Mouse (Mus musculus): ENCODE measurements at regions not wholly inside any gene's neighbourhood (a gene's known extent, or its start where the extent isn't known, plus 50 kb on each side); places are given as distances from the start of the nearest gene placed in this dataset.

GRCm38 (mm10) chr8:113516176-113516575 lies 119.2 kb upstream of the Mon1b start:
- TF ChIP-seq CTCF (IDR thresholded peaks at IDR 0.05; ENCODE audit: insufficient read depth, low read length) = no peak
- WGBS = 77% methylated on average over 7 of the region's 7 CpGs

GRCm38 (mm10) chr8:113517912-113518311 lies 117.5 kb upstream of the Mon1b start:
- H3K4me3 ChIP-seq (replicated peaks; ENCODE audit: extremely low read depth, low read depth, low read length) = no peak overlapping the region
- TF ChIP-seq CTCF (IDR thresholded peaks at IDR 0.05; ENCODE audit: insufficient read depth, low read length) = no peak
- TF ChIP-seq POLR2A (IDR thresholded peaks at IDR 0.05; ENCODE audit: borderline replicate concordance, extremely low read depth, low read depth, low read length) = no peak
- WGBS = 87% methylated on average over 1 of the region's 1 CpGs
- no peak for DNase-seq
- H3K4me1 ChIP-seq (ENCODE audit: control insufficient read depth, insufficient read depth, low read length) = no peaks in the 10 kb centered on the region

More at GRCm38 (mm10) chr8:113516176-113516575, 119.2 kb upstream of the Mon1b start:
- H3K4me1 ChIP-seq (ENCODE audit: control insufficient read depth, insufficient read depth, low read length) = no peaks in the 10 kb centered on the region
- DNase-seq = no peak
- H3K4me3 ChIP-seq (replicated peaks; ENCODE audit: extremely low read depth, low read depth, low read length) = no peak overlapping the region

GRCm38 (mm10) chr8:113523561-113523960 lies 111.8 kb upstream of the Mon1b start:
- Histone ChIP-seq H3K4me1 (ENCODE audit: control insufficient read depth, insufficient read depth, low read length) (no peaks in the 10 kb centered on the region), H3K4me3 (replicated peaks; ENCODE audit: extremely low read depth, low read depth, low read length) (no peak overlapping the region)
- no peak for DNase-seq
- no peak for TF ChIP-seq POLR2A (IDR thresholded peaks at IDR 0.05; ENCODE audit: borderline replicate concordance, extremely low read depth, low read depth, low read length)
- no peak for TF ChIP-seq CTCF (IDR thresholded peaks at IDR 0.05; ENCODE audit: insufficient read depth, low read length)
- 15% methylated on average over 1 of the region's 1 CpGs for WGBS

- TF ChIP-seq POLR2A (IDR thresholded peaks at IDR 0.05; ENCODE audit: borderline replicate concordance, extremely low read depth, low read depth, low read length) (no peak), CTCF (IDR thresholded peaks at IDR 0.05; ENCODE audit: insufficient read depth, low read length) (no peak)
- 39% methylated on average over 10 of the region's 10 CpGs for WGBS
- Histone ChIP-seq H3K4me3 (replicated peaks; ENCODE audit: extremely low read depth, low read depth, low read length) (no peak overlapping the region), H3K4me1 (ENCODE audit: control insufficient read depth, insufficient read depth, low read length) (no peaks in the 10 kb centered on the region)
- no peak for DNase-seq
Observed at GRCm38 (mm10) chr8:113531116-113531665, 104.2 kb upstream of the Mon1b start.

- Histone ChIP-seq H3K4me3 (replicated peaks; ENCODE audit: extremely low read depth, low read depth, low read length) (no peak overlapping the region), H3K4me1 (ENCODE audit: control insufficient read depth, insufficient read depth, low read length) (no peaks in the 10 kb centered on the region)
- TF ChIP-seq POLR2A (IDR thresholded peaks at IDR 0.05; ENCODE audit: borderline replicate concordance, extremely low read depth, low read depth, low read length) (no peak), CTCF (IDR thresholded peaks at IDR 0.05; ENCODE audit: insufficient read depth, low read length) (no peak)
- 37% methylated on average over 4 of the region's 4 CpGs for WGBS
- no peak for DNase-seq
Observed at GRCm38 (mm10) chr8:113532881-113533280, 102.5 kb upstream of the Mon1b start.

GRCm38 (mm10) chr8:113541437-113541836 lies 94.0 kb upstream of the Mon1b start:
- TF ChIP-seq CTCF (IDR thresholded peaks at IDR 0.05; ENCODE audit: insufficient read depth, low read length) (no peak), POLR2A (IDR thresholded peaks at IDR 0.05; ENCODE audit: borderline replicate concordance, extremely low read depth, low read depth, low read length) (no peak)
- DNase-seq = no peak
- Histone ChIP-seq H3K4me3 (replicated peaks; ENCODE audit: extremely low read depth, low read depth, low read length) (no peak overlapping the region), H3K4me1 (ENCODE audit: control insufficient read depth, insufficient read depth, low read length) (no peaks in the 10 kb centered on the region)
- 77% methylated on average over 6 of the region's 6 CpGs for WGBS

GRCm38 (mm10) chr8:113542082-113542481 lies 93.3 kb upstream of the Mon1b start:
- TF ChIP-seq CTCF (IDR thresholded peaks at IDR 0.05; ENCODE audit: insufficient read depth, low read length) = no peak
- TF ChIP-seq POLR2A (IDR thresholded peaks at IDR 0.05; ENCODE audit: borderline replicate concordance, extremely low read depth, low read depth, low read length) = no peak
- Histone ChIP-seq H3K4me1 (ENCODE audit: control insufficient read depth, insufficient read depth, low read length) (no peaks in the 10 kb centered on the region), H3K4me3 (replicated peaks; ENCODE audit: extremely low read depth, low read depth, low read length) (no peak overlapping the region)
- 49% methylated on average over 3 of the region's 3 CpGs for WGBS
- DNase-seq = no peak

- TF ChIP-seq POLR2A (IDR thresholded peaks at IDR 0.05; ENCODE audit: borderline replicate concordance, extremely low read depth, low read depth, low read length) (no peak), CTCF (IDR thresholded peaks at IDR 0.05; ENCODE audit: insufficient read depth, low read length) (no peak)
- Histone ChIP-seq H3K4me1 (ENCODE audit: control insufficient read depth, insufficient read depth, low read length) (no peaks in the 10 kb centered on the region), H3K4me3 (replicated peaks; ENCODE audit: extremely low read depth, low read depth, low read length) (no peak overlapping the region)
- no peak for DNase-seq
- 73% methylated on average over 2 of the region's 2 CpGs for WGBS
Observed at GRCm38 (mm10) chr8:113542713-113543112, 92.7 kb upstream of the Mon1b start.

- TF ChIP-seq CTCF (IDR thresholded peaks at IDR 0.05; ENCODE audit: insufficient read depth, low read length) (no peak), POLR2A (IDR thresholded peaks at IDR 0.05; ENCODE audit: borderline replicate concordance, extremely low read depth, low read depth, low read length) (no peak)
- DNase-seq = no peak
- H3K4me1 ChIP-seq (ENCODE audit: control insufficient read depth, insufficient read depth, low read length) = no peaks in the 10 kb centered on the region
- no peak overlapping the region for H3K4me3 ChIP-seq (replicated peaks; ENCODE audit: extremely low read depth, low read depth, low read length)
- 74% methylated on average over 7 of the region's 7 CpGs for WGBS
Observed at GRCm38 (mm10) chr8:113549200-113549599, 86.2 kb upstream of the Mon1b start.

DNA sequence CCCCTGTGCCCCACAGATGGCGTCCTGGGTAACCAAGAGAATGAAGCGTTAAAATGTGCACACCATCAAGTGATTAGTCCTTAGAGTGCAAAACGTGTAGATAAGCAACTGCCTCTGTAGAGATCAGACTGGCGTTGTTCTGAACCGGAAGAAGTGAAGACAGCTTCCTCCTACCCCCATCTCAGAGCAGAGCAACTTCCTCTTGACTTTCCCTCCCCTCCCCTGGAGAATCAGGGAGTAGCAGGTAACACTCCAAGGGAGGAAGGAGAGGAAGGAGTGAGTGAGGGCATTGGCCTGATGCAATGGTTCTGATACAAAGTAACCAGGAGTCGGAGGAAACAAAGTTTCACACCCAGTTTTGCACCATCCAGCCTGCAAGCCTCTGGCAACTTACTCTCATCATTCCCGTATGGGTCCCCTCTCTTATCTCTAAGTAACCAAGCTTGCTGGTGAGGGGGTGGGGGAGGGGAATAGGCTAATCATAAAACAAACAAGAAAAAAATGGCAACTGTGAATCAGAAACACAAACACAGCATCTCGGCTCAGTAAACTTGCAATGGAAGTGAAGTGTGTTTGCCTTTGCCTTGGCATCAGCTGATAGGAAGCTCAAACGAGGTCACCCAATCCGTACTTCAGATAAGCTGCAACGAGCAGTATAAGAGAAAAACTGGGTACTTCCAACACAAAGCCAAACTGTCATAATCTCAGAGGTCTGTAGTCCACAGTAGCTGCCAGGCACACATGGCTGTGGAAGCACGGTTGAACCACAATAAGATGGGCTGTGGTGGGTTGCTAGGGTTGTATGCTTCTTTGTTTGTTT lies 83.7 kb upstream of the Mon1b start:
- H3K4me1 ChIP-seq (ENCODE audit: control insufficient read depth, insufficient read depth, low read length) = no peaks in the 10 kb centered on the region
- DNase-seq = no peak
- TF ChIP-seq CTCF (IDR thresholded peaks at IDR 0.05; ENCODE audit: insufficient read depth, low read length) (no peak), POLR2A (IDR thresholded peaks at IDR 0.05; ENCODE audit: borderline replicate concordance, extremely low read depth, low read depth, low read length) (no peak)
- no peak overlapping the region for H3K4me3 ChIP-seq (replicated peaks; ENCODE audit: extremely low read depth, low read depth, low read length)
- WGBS = 45% methylated on average over 12 of the region's 12 CpGs
